Mouse (Mus musculus): ENCODE measurements at regions not wholly inside any gene's neighbourhood (a gene's known extent, or its start where the extent isn't known, plus 50 kb on each side); places are given as distances from the start of the nearest gene placed in this dataset.

DNA sequence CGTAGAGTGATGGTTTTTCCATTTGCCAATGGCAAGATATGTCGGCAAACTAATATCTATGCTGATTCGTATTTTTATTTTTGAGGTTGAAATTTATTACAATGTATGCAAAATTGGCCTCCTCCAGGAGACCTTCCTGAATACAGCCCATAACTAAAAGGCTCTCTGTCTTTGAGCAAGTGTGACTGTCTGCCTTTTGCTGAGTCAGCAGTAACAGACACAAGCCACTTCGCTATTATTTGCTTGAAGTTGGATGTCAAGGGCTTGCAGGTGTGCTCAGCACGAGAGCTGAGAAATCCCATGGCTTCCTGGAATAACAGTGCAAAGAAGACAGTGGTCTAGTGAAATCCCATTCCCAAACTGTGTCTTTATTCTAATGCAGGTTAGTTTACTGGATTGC lies 56.9 kb downstream of the Dmrt2 start:
- H3K9me3 ChIP-seq (ENCODE audit: control insufficient read depth, low read length), result no peaks in the 10 kb centered on the region
- no peak overlapping the region for H3K9ac ChIP-seq (ENCODE audit: low read depth, low read length)
- H3K27ac ChIP-seq (ENCODE audit: low read length), result no peak overlapping the region
- 85% methylated on average over 5 of the region's 5 CpGs for WGBS
- no peaks in the 10 kb centered on the region for H3K36me3 ChIP-seq (ENCODE audit: control insufficient read depth, insufficient read depth, low read length)
- no peaks in the 10 kb centered on the region for H3K27me3 ChIP-seq (replicated peaks; ENCODE audit: control insufficient read depth, insufficient read depth, low read length)
- H3K4me2 ChIP-seq (ENCODE audit: low read depth, low read length), result no peak overlapping the region
- H3K4me1 ChIP-seq (ENCODE audit: control insufficient read depth, insufficient read depth, low read length), result no peaks in the 10 kb centered on the region
- no peak for ATAC-seq
- H3K4me3 ChIP-seq (ENCODE audit: low read length), result no peak overlapping the region

DNA sequence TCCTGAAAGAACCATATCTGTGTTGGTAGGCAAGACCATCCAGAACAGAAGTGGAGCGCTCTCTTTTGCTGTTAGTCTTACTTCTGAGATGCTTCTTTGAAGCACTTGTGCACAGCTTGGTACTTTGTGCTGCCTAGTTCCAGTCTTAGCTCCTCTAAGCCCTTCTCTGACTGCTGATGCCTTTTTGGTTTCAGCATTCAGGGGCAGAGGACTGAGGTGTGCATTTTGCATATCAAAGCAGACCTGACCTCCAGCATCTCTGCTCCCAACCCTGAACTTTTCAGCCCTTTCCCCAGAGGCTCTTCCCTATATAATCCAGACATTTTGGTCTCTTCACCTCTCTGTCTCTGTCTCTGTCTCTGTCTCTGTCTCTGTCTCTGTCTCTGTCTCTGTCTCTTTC lies 57.4 kb downstream of the Dmrt2 start:
- Histone ChIP-seq H3K9ac (ENCODE audit: low read depth, low read length) (no peak overlapping the region), H3K27me3 (replicated peaks; ENCODE audit: control insufficient read depth, insufficient read depth, low read length) (no peaks in the 10 kb centered on the region), H3K4me3 (ENCODE audit: low read length) (no peak overlapping the region), H3K4me2 (ENCODE audit: low read depth, low read length) (no peak overlapping the region), H3K36me3 (ENCODE audit: control insufficient read depth, insufficient read depth, low read length) (no peaks in the 10 kb centered on the region), H3K4me1 (ENCODE audit: control insufficient read depth, insufficient read depth, low read length) (no peaks in the 10 kb centered on the region), H3K27ac (ENCODE audit: low read length) (no peak overlapping the region), H3K9me3 (ENCODE audit: control insufficient read depth, low read length) (no peaks in the 10 kb centered on the region)
- no peak for ATAC-seq
- 88% methylated on average over 1 of the region's 1 CpGs for WGBS

DNA sequence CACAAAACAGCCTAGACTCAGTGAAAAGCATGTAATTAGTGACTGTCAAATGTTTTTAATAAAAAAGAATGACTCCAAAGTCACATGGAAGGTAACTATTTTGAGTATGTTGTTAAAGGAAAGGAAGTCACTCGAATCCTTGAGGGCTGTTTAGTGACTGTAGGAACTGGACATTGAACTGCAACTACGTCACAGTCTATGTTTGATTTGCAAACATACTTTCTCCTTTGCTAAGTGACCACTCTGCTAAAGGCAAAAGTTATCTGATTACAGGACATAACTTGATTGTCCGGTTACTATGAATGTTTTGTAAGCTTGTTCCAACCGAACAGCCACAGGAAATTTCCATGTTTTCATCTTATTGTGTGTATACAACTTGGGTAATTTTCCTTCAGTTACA lies 106.2 kb downstream of the Dmrt2 start:
- Histone ChIP-seq H3K4me2 (ENCODE audit: low read depth, low read length) (no peak overlapping the region), H3K4me3 (ENCODE audit: low read length) (no peak overlapping the region), H3K27ac (ENCODE audit: low read length) (no peak overlapping the region), H3K9ac (ENCODE audit: low read depth, low read length) (no peak overlapping the region), H3K9me3 (ENCODE audit: control insufficient read depth, low read length) (no peaks in the 10 kb centered on the region), H3K4me1 (ENCODE audit: control insufficient read depth, insufficient read depth, low read length) (peaks cover 4% of the 10 kb centered on the region; the same call in 1 of the 2 replicates), H3K27me3 (replicated peaks; ENCODE audit: control insufficient read depth, insufficient read depth, low read length) (no peaks in the 10 kb centered on the region), H3K36me3 (ENCODE audit: control insufficient read depth, insufficient read depth, low read length) (no peaks in the 10 kb centered on the region)
- 67% methylated on average over 4 of the region's 4 CpGs for WGBS
- ATAC-seq, result no peak

DNA sequence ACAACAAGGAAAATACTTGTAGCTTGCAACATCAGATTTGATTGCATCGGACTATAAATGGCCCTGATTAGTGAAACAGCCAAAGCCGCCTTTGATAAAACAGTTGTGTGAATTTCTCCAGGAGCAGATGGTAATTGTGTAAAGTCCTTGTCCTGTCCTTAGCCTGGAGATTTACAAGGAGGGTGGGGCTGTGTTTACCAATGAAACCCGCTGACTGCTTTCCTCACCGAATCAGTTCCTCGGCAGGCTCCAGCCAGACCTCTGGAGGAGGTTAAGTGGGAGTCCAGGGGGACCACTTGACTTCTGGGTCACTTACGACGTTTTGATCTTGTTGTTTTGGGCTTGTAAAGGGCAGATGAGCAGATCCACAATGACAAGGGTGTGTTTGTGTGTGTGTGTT lies 107.1 kb downstream of the Dmrt2 start:
- Histone ChIP-seq H3K4me1 (ENCODE audit: control insufficient read depth, insufficient read depth, low read length) (peaks cover 4% of the 10 kb centered on the region; the same call in 1 of the 2 replicates), H3K9ac (ENCODE audit: low read depth, low read length) (no peak overlapping the region), H3K36me3 (ENCODE audit: control insufficient read depth, insufficient read depth, low read length) (no peaks in the 10 kb centered on the region), H3K4me3 (ENCODE audit: low read length) (no peak overlapping the region), H3K27ac (ENCODE audit: low read length) (no peak overlapping the region), H3K9me3 (ENCODE audit: control insufficient read depth, low read length) (no peaks in the 10 kb centered on the region), H3K4me2 (ENCODE audit: low read depth, low read length) (no peak overlapping the region), H3K27me3 (replicated peaks; ENCODE audit: control insufficient read depth, insufficient read depth, low read length) (no peaks in the 10 kb centered on the region)
- ATAC-seq, result peak; percentile 64
- 23% methylated on average over 7 of the region's 7 CpGs for WGBS

DNA sequence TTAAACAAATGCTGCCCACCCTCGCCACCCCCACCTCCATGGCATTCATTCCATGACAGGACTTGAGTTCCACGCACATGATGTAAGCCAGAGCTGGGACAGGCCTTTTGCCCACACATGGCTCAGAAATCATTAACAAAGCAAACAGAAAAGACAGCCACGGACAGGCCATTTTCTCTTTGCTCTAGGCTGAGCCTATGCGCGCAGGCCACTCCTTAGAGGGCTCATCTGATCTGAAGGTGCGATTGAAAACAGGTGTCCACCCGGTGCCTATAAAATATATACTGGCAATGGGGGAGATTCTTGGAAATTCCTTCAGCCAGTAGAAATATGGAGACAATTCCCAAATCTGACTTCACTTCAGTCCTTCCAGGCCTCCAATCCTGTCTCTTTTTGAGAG lies 109.1 kb downstream of the Dmrt2 start:
- WGBS, result 50% methylated on average over 7 of the region's 7 CpGs
- no peak overlapping the region for H3K4me2 ChIP-seq (ENCODE audit: low read depth, low read length)
- peaks cover 4% of the 10 kb centered on the region; the same call in 1 of the 2 replicates for H3K4me1 ChIP-seq (ENCODE audit: control insufficient read depth, insufficient read depth, low read length)
- no peak overlapping the region for H3K4me3 ChIP-seq (ENCODE audit: low read length)
- H3K27me3 ChIP-seq (replicated peaks; ENCODE audit: control insufficient read depth, insufficient read depth, low read length), result no peaks in the 10 kb centered on the region
- ATAC-seq, result no peak
- no peak overlapping the region for H3K27ac ChIP-seq (ENCODE audit: low read length)
- no peaks in the 10 kb centered on the region for H3K9me3 ChIP-seq (ENCODE audit: control insufficient read depth, low read length)
- H3K9ac ChIP-seq (ENCODE audit: low read depth, low read length), result no peak overlapping the region
- H3K36me3 ChIP-seq (ENCODE audit: control insufficient read depth, insufficient read depth, low read length), result no peaks in the 10 kb centered on the region

DNA sequence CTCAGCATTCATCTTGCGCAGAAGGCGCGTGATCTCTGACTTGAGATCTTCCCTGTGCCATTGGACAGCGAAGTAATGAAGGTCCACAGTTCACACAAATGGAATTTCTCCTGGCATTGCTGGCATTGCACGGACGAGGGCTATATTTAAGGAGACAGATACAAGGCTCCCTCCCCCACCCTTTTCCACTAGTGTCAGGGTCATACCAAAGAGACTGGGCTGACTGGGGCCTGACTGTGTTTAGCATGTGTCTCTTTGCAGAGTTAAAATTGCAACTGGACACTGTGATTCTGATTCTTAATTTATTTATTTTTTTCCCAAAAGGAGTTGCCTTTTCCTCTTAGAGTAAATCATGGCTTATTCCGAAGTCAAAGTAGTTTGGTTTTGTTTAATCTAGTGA lies 130.5 kb downstream of the Dmrt2 start:
- 71% methylated on average over 7 of the region's 7 CpGs for WGBS
- no peaks in the 10 kb centered on the region for H3K9me3 ChIP-seq (ENCODE audit: control insufficient read depth, low read length)

DNA sequence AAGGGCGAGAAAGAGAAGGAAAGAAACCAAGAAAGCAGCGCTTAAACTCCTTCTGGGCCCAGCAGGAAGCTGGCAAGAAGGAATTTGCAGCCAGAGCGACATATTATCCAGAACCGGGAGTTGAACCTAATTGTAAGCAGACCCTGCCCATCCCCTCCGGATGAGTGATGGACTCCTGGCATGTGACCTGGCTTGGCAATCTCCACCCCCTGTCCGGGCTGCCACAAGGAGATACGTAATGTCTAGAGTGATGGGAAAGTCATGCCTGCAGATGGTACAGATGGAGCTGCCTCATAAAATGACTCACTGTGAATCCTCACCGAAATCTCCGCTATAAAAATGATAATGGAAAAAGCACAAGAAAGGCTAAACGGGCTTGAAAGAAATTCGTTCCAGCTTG lies 133.1 kb downstream of the Dmrt2 start:
- H3K27ac ChIP-seq (ENCODE audit: low read length), result no peak overlapping the region
- ATAC-seq, result no peak
- WGBS, result 64% methylated on average over 11 of the region's 11 CpGs
- no peaks in the 10 kb centered on the region for H3K9me3 ChIP-seq (ENCODE audit: control insufficient read depth, low read length)
- H3K4me1 ChIP-seq (ENCODE audit: control insufficient read depth, insufficient read depth, low read length), result no peaks in the 10 kb centered on the region
- no peak overlapping the region for H3K4me3 ChIP-seq (ENCODE audit: low read length)
- no peaks in the 10 kb centered on the region for H3K27me3 ChIP-seq (replicated peaks; ENCODE audit: control insufficient read depth, insufficient read depth, low read length)
- H3K4me2 ChIP-seq (ENCODE audit: low read depth, low read length), result no peak overlapping the region
- no peaks in the 10 kb centered on the region for H3K36me3 ChIP-seq (ENCODE audit: control insufficient read depth, insufficient read depth, low read length)
- H3K9ac ChIP-seq (ENCODE audit: low read depth, low read length), result no peak overlapping the region

More for the DNA sequence above, 130.5 kb downstream of the Dmrt2 start:
- no peak overlapping the region for H3K27ac ChIP-seq (ENCODE audit: low read length)
- no peak overlapping the region for H3K9ac ChIP-seq (ENCODE audit: low read depth, low read length)
- no peak overlapping the region for H3K4me3 ChIP-seq (ENCODE audit: low read length)
- H3K4me1 ChIP-seq (ENCODE audit: control insufficient read depth, insufficient read depth, low read length), result no peaks in the 10 kb centered on the region
- H3K27me3 ChIP-seq (replicated peaks; ENCODE audit: control insufficient read depth, insufficient read depth, low read length), result no peaks in the 10 kb centered on the region
- no peaks in the 10 kb centered on the region for H3K36me3 ChIP-seq (ENCODE audit: control insufficient read depth, insufficient read depth, low read length)
- ATAC-seq, result no peak
- H3K4me2 ChIP-seq (ENCODE audit: low read depth, low read length), result no peak overlapping the region

DNA sequence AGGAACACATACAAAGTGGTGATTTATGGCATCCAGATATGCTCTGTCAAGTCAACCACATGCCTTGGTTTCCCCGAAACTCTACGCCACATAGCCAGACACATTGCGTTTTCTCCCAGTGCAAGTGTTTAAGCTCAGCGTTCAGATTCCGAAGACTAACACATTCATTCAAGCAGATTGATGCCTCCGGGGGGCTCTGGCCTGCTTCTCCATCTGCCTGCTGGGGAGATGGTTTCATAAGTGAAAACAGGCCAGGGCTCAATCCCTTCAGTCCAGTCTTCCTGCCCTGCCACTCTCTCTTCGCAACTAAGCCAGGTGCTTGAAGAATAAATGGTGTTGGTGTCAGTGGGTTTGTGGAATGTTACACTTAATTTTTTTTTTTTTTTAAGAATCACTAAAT lies 141.4 kb downstream of the Dmrt2 start:
- WGBS, result 88% methylated on average over 7 of the region's 7 CpGs
- Histone ChIP-seq H3K27me3 (replicated peaks; ENCODE audit: control insufficient read depth, insufficient read depth, low read length) (no peaks in the 10 kb centered on the region), H3K4me1 (ENCODE audit: control insufficient read depth, insufficient read depth, low read length) (no peaks in the 10 kb centered on the region), H3K4me3 (ENCODE audit: low read length) (no peak overlapping the region), H3K9ac (ENCODE audit: low read depth, low read length) (no peak overlapping the region), H3K27ac (ENCODE audit: low read length) (no peak overlapping the region), H3K4me2 (ENCODE audit: low read depth, low read length) (no peak overlapping the region), H3K9me3 (ENCODE audit: control insufficient read depth, low read length) (no peaks in the 10 kb centered on the region), H3K36me3 (ENCODE audit: control insufficient read depth, insufficient read depth, low read length) (no peaks in the 10 kb centered on the region)
- ATAC-seq, result no peak

DNA sequence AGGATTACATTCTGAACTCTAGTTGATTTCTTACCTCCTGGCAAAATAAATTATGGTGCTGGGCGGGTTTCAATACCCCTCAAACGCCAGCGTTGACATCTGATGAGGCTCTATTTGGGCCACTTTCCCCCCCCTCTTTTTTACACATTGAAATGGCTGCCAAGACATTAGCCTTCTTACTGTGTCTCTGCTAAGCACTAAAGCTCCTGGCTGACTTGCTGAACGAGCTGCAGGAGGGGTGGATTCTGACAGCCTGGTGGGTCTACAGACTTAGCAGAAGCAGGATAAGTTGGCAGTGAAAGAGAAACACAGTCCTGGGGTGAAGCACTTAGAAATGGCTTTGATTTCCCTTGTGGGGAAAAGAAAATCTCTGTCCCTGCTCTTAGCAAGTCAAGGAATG lies 172.9 kb downstream of the Dmrt2 start:
- 50% methylated on average over 4 of the region's 4 CpGs for WGBS
- ATAC-seq, result no peak
- no peak overlapping the region for H3K27ac ChIP-seq (ENCODE audit: low read length)

DNA sequence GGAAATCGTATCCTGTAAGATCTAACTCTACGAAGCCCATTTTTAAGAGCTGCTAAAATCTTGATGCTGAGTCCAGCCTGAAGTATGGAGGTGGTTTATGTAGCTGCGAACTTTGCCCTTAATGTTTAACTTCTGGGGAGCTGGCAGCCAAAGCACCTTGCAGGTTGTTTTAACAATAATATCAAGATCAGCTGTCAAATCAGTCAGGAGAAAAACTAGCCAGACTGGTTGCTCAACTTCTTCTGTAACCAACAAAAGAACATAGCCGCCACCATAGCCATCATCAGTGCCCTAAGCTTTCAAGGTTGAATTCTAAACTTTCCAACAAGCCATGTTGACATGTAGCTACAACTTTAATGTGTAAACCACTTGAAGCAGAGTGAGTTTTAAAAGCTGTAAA lies 184.1 kb downstream of the Dmrt2 start:
- peak; percentile 92 for ATAC-seq
- H3K9ac ChIP-seq (ENCODE audit: low read depth, low read length), result no peak overlapping the region
- no peak overlapping the region for H3K27ac ChIP-seq (ENCODE audit: low read length)
- no peaks in the 10 kb centered on the region for H3K9me3 ChIP-seq (ENCODE audit: control insufficient read depth, low read length)
- H3K27me3 ChIP-seq (replicated peaks; ENCODE audit: control insufficient read depth, insufficient read depth, low read length), result no peaks in the 10 kb centered on the region
- no peaks in the 10 kb centered on the region for H3K36me3 ChIP-seq (ENCODE audit: control insufficient read depth, insufficient read depth, low read length)
- no peaks in the 10 kb centered on the region for H3K4me1 ChIP-seq (ENCODE audit: control insufficient read depth, insufficient read depth, low read length)
- 26% methylated on average over 4 of the region's 4 CpGs for WGBS
- no peak overlapping the region for H3K4me3 ChIP-seq (ENCODE audit: low read length)
- H3K4me2 ChIP-seq (ENCODE audit: low read depth, low read length), result no peak overlapping the region

More for the DNA sequence above, 172.9 kb downstream of the Dmrt2 start:
- Histone ChIP-seq H3K4me1 (ENCODE audit: control insufficient read depth, insufficient read depth, low read length) (no peaks in the 10 kb centered on the region), H3K9ac (ENCODE audit: low read depth, low read length) (no peak overlapping the region), H3K4me2 (ENCODE audit: low read depth, low read length) (no peak overlapping the region), H3K4me3 (ENCODE audit: low read length) (no peak overlapping the region), H3K9me3 (ENCODE audit: control insufficient read depth, low read length) (no peaks in the 10 kb centered on the region), H3K36me3 (ENCODE audit: control insufficient read depth, insufficient read depth, low read length) (no peaks in the 10 kb centered on the region), H3K27me3 (replicated peaks; ENCODE audit: control insufficient read depth, insufficient read depth, low read length) (no peaks in the 10 kb centered on the region)

Measured in intestine, embryonic 16.5 days (tissue).